Mouse (Mus musculus): Measurements from ENCODE around the gene Numbl. TPM values are rescaled to one million over a fixed set of nuclear protein-coding genes. Genes with fewer than 3 reads are reported as not detected.

Numbl gene
- total and polyA plus RNA-seq, 3 experiments: 0.81 to 2.9 (median 2.3) TPM

DNA sequence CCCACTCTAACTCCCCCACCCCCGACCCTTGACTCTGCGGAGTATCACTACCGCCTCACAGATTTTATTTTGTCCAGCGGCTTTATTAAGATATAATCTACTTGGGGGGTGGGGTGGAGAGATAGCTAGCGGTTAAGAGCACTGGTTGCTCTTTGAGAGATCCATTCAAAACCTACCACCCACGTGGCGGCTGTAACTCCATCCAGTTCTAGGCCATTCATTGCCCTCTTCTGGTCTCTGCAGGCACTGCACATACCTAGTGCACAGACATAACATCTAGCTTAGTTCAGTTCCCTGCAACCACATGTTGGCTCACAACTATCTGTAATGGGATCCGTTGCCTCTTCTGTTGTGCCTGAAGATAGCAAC is 27.4 kb downstream of the Numbl start:
- DNase-seq (ENCODE audit: extremely low read depth): peak; percentile 70
- Histone ChIP-seq H3K27ac (ENCODE audit: insufficient read depth, low read depth) (no peak overlapping the region), H3K79me2 (replicated peaks; ENCODE audit: control insufficient read depth, extremely low read depth, insufficient read depth, poor library complexity, severe bottlenecking) (no peaks in the 10 kb centered on the region), H3K36me3 (replicated peaks in 1 of 2; ENCODE audit: control insufficient read depth in 1 of 2, insufficient read depth in 1 of 2, low read length in 1 of 2) (peaks cover 0 to 7% of the 10 kb centered on the region in 2 experiments), H3K9me3 (replicated peaks; ENCODE audit: low read length) (peaks cover 12% of the 10 kb centered on the region), H3K4me3 (replicated peaks in 1 of 3; ENCODE audit: low read depth in 2 of 3, low read length in 2 of 3, poor library complexity in 1 of 3) (no peak overlapping the region), H3K27me3 (replicated peaks) (peaks cover 14% of the 10 kb centered on the region), H3K4me2 (ENCODE audit: insufficient read depth, low read depth, poor library complexity, severe bottlenecking) (no peak overlapping the region), H3K9ac (ENCODE audit: insufficient read depth, low read depth) (no peak overlapping the region), H3K4me1 (ENCODE audit: control insufficient read depth in 1 of 2, insufficient read depth in 2 of 2) (0 out of 4 replicates have a peak, but pooled peaks cover 0 to 2% of the 10 kb centered on the region in 2 experiments)
- in situ Hi-C loops (cut with MboI; ENCODE audit: low pct_ligation_motif_present, low pct_unique_long_range_greater_than_20kb, low sequenced_read_pairs): loop anchor here (5.0 kb wide), 1 partner anchor 128 kb away; no protein-coding TSS in a partner anchor
- dilution Hi-C loops (cut with MboI; ENCODE audit: extremely low pct_ligation_motif_present, extremely low pct_unique_long_range_greater_than_20kb, low sequenced_read_pairs): no loop called here
- TF ChIP-seq CTCF (conservative IDR thresholded peaks at IDR 0.05 in 1 of 2, IDR thresholded peaks at IDR 0.05 in 1 of 2; ENCODE audit: low read depth in 2 of 2, low read length in 2 of 2) (peak; percentile 43 to 80; a peak in 3 of 4 replicates), ZKSCAN1 (IDR thresholded peaks at IDR 0.05; ENCODE audit: borderline replicate concordance, low read depth, low read length) (no peak), BHLHE40 (IDR thresholded peaks at IDR 0.05; ENCODE audit: low read depth, low read length) (0 out of 2 replicates have a peak, but pooled peaks have one; percentile 23), MXI1 (IDR thresholded peaks at IDR 0.05; ENCODE audit: low read depth, low read length) (peak; percentile 85), SMC3 (IDR thresholded peaks at IDR 0.05; ENCODE audit: low read depth, low read length) (peak; percentile 72), CHD2 (IDR thresholded peaks at IDR 0.05; ENCODE audit: low read length) (peak; percentile 22; the same call in 1 of the 2 replicates), ETS1 (conservative IDR thresholded peaks at IDR 0.05; ENCODE audit: low read depth, low read length) (no peak), TCF12 (IDR thresholded peaks at IDR 0.05; ENCODE audit: low read depth, low read length) (no peak; the same call in 1 of the 2 replicates), MAX (IDR thresholded peaks at IDR 0.05; ENCODE audit: low read length) (peak; percentile 94), RAD21 (IDR thresholded peaks at IDR 0.05; ENCODE audit: low read depth, low read length) (peak; percentile 74), MYC (IDR thresholded peaks at IDR 0.05; ENCODE audit: low read depth, low read length) (peak; percentile 99), USF1 (IDR thresholded peaks at IDR 0.05; ENCODE audit: low read depth, low read length) (peak; percentile 50)

- no peaks in the 10 kb centered on the region for H3K79me2 ChIP-seq (replicated peaks; ENCODE audit: control insufficient read depth, extremely low read depth, insufficient read depth, poor library complexity, severe bottlenecking)
- dilution Hi-C loops (cut with MboI; ENCODE audit: extremely low pct_ligation_motif_present, extremely low pct_unique_long_range_greater_than_20kb, low sequenced_read_pairs) (no loop called here), in situ Hi-C loops (cut with MboI; ENCODE audit: low pct_ligation_motif_present, low pct_unique_long_range_greater_than_20kb, low sequenced_read_pairs) (loop anchor here (5.0 kb wide), 1 partner anchor 131 kb away; no protein-coding TSS in a partner anchor)
- H3K27me3 ChIP-seq (replicated peaks): peaks cover 24% of the 10 kb centered on the region
- DNase-seq (ENCODE audit: extremely low read depth): no peak
- no peak overlapping the region for H3K9ac ChIP-seq (ENCODE audit: insufficient read depth, low read depth)
- no peak overlapping the region for H3K4me3 ChIP-seq (replicated peaks in 1 of 3; ENCODE audit: low read depth in 2 of 3, low read length in 2 of 3, poor library complexity in 1 of 3)
- no peak overlapping the region for H3K4me2 ChIP-seq (ENCODE audit: insufficient read depth, low read depth, poor library complexity, severe bottlenecking)
- H3K36me3 ChIP-seq (replicated peaks in 1 of 2; ENCODE audit: control insufficient read depth in 1 of 2, insufficient read depth in 1 of 2, low read length in 1 of 2): no peaks in the 10 kb centered on the region
- 0 out of 4 replicates have a peak, but pooled peaks cover 0 to 2% of the 10 kb centered on the region in 2 experiments for H3K4me1 ChIP-seq (ENCODE audit: control insufficient read depth in 1 of 2, insufficient read depth in 2 of 2)
- TF ChIP-seq USF1 (IDR thresholded peaks at IDR 0.05; ENCODE audit: low read depth, low read length): no peak
- no peak for TF ChIP-seq KAT2A (IDR thresholded peaks at IDR 0.05; ENCODE audit: insufficient replicate concordance, low read length)
- no peak for TF ChIP-seq USF2 (conservative IDR thresholded peaks at IDR 0.05; ENCODE audit: low read depth, low read length)
- TF ChIP-seq ZMIZ1 (IDR thresholded peaks at IDR 0.05; ENCODE audit: low read depth, low read length): no peak
- TF ChIP-seq NELFE (IDR thresholded peaks at IDR 0.05; ENCODE audit: low read depth, low read length): no peak
- TF ChIP-seq TBP (conservative IDR thresholded peaks at IDR 0.05; ENCODE audit: low read depth, low read length): no peak
- TF ChIP-seq MAFK (IDR thresholded peaks at IDR 0.05; ENCODE audit: insufficient replicate concordance, low read length): no peak
- TF ChIP-seq SIN3A (IDR thresholded peaks at IDR 0.05; ENCODE audit: low read length): no peak
- TF ChIP-seq RCOR1 (conservative IDR thresholded peaks at IDR 0.05; ENCODE audit: low read depth, low read length): no peak
- no peak for TF ChIP-seq MEF2A (IDR thresholded peaks at IDR 0.05; ENCODE audit: borderline replicate concordance, low read depth, low read length)
- TF ChIP-seq TCF12 (IDR thresholded peaks at IDR 0.05; ENCODE audit: low read depth, low read length): no peak
- no peak for TF ChIP-seq MAX (IDR thresholded peaks at IDR 0.05; ENCODE audit: low read length)
- TF ChIP-seq PAX5 (IDR thresholded peaks at IDR 0.05; ENCODE audit: low read length): no peak
- no peak for TF ChIP-seq HCFC1 (IDR thresholded peaks at IDR 0.05; ENCODE audit: low read depth, low read length)
- TF ChIP-seq ZNF384 (IDR thresholded peaks at IDR 0.05; ENCODE audit: low read depth, low read length): no peak
- no peak for TF ChIP-seq GABPA (IDR thresholded peaks at IDR 0.05; ENCODE audit: insufficient replicate concordance, low read depth, low read length)
- no peak overlapping the region for H3K27ac ChIP-seq (ENCODE audit: insufficient read depth, low read depth)
- peaks cover 14% of the 10 kb centered on the region for H3K9me3 ChIP-seq (replicated peaks; ENCODE audit: low read length)
Observed at GRCm38 (mm10) chr7:27288732-27289131, 30.5 kb downstream of the Numbl start.
